Mouse (Mus musculus) E14TG2a.4 (cell line): ENCODE results near the gene Epgn.

Source experiments
- CTCF ChIP-seq: conservative IDR thresholded peaks from 2 replicates; pipeline ENCODE4 v1.5.1; 2014; ENCODE audit warnings: low read length
- NANOG ChIP-seq: IDR thresholded peaks from 2 replicates; pipeline ENCODE4 v1.6.1; 2014; ENCODE audit warnings: borderline replicate concordance, low read length, mixed read lengths
- POU5F1 ChIP-seq: IDR thresholded peaks from 2 replicates; pipeline ENCODE4 v1.6.1; 2014; ENCODE audit warnings: low read length, borderline replicate concordance

GRCm38 (mm10) chr5:91038963-91039362, 11.7 kb downstream of the Epgn start:
- TF ChIP-seq CTCF = no peak
- no peak for TF ChIP-seq POU5F1
- TF ChIP-seq NANOG = no peak
